Mouse (Mus musculus) thymus, adult 2 months (tissue): ENCODE measurements around the gene Eif2ak1. TPM values are rescaled to one million over a fixed set of nuclear protein-coding genes. Genes with fewer than 3 reads are reported as not detected.
"Not testable (repeated sequence)": the region's sequence is repeated elsewhere in the genome, so short reads cannot be mapped to it uniquely, and the experiment has no call there.

Experiments
- DNase-seq: peaks from one replicate; pipeline ENCODE4 v3.0.0; 2021
- H3K27ac ChIP-seq: fragments of 200-500 bp; 2 replicates; pipeline ENCODE4 v1.5.1; 2012; ENCODE audit warnings: low read length, control low read depth; ENCODE audit not compliant: control insufficient read depth, insufficient read depth
- H3K27me3 ChIP-seq: fragments of 200-500 bp; 2 replicates; pipeline ENCODE4 v1.6.1; 2012; ENCODE audit warnings: mild to moderate bottlenecking, low read length, moderate library complexity, mixed read lengths; ENCODE audit not compliant: control insufficient read depth, insufficient read depth
- H3K36me3 ChIP-seq: fragments of 200-500 bp; 2 replicates; pipeline ENCODE4 v1.6.1; 2012; ENCODE audit warnings: mild to moderate bottlenecking, low read length, moderate library complexity; ENCODE audit not compliant: control insufficient read depth, insufficient read depth
- H3K4me1 ChIP-seq: fragments of 200-500 bp; replicated peaks from 2 replicates; pipeline ENCODE4 v1.6.1; 2012; ENCODE audit warnings: low read length; ENCODE audit not compliant: control insufficient read depth, insufficient read depth
- H3K4me3 ChIP-seq: fragments of 200-500 bp; 2 replicates; pipeline ENCODE4 v1.5.1; 2012; ENCODE audit warnings: mild to moderate bottlenecking, low read length, control low read depth, moderate library complexity; ENCODE audit not compliant: control insufficient read depth, insufficient read depth
- CTCF ChIP-seq: fragments of 200-500 bp; IDR thresholded peaks from 2 replicates; pipeline ENCODE4 v1.5.1; 2012; ENCODE audit warnings: mild to moderate bottlenecking, control low read depth, low read length, moderate library complexity, borderline replicate concordance; ENCODE audit not compliant: control insufficient read depth, poor library complexity, insufficient read depth; ENCODE audit errors: extremely low read depth
- POLR2A ChIP-seq: fragments of 200-500 bp; IDR thresholded peaks from 2 replicates; pipeline ENCODE4 v1.6.1; 2012; ENCODE audit warnings: mild to moderate bottlenecking, low read length, control low read depth, moderate library complexity; ENCODE audit not compliant: control insufficient read depth, poor library complexity, insufficient read depth; ENCODE audit errors: extremely low read depth
- WGBS: fragments of 180-500 bp; shearing (Covaris S2); methylation state at CpG from one replicate; pipeline ENCODE4 v1.1.7; 2018; 5-methylcytosine and 5-hydroxymethylcytosine counted together
- polyA plus RNA-seq: library from polyadenylated mRNA; depleted of rRNA; stranded (reverse); fragments of >200 nt; gene quantifications from 2 replicates; pipeline ENCODE4 v1.2.3, GENCODE M21; 2012; rRNA removed

The Eif2ak1 gene
- 22.8 and 23.9 TPM in 2 replicates for polyA plus RNA-seq

- TF ChIP-seq CTCF (peak; percentile 42; the same call in 1 of the 2 replicates), POLR2A (peak; percentile 61)
- peak; percentile 90 for DNase-seq
- Histone ChIP-seq H3K4me1 (peaks cover 6% of the 10 kb centered on the region), H3K36me3 (no peaks in the 10 kb centered on the region), H3K4me3 (peak within 1 kb of the TSS; percentile 95), H3K27me3 (no peaks in the 10 kb centered on the region), H3K27ac (no peak within 1 kb of the TSS)
- under 1% methylated on average over 37 of the region's 37 CpGs for WGBS
Observed at GRCm38 (mm10) chr5:143817116-143817930, at the start of gene Eif2ak1. Gene Eif2ak1 (plus strand): TSS chr5:143817788.

GRCm38 (mm10) chr5:143781951-143782350 lies 35.6 kb upstream of the Eif2ak1 start:
- TF ChIP-seq POLR2A, result no peak
- TF ChIP-seq CTCF, result no peak
- Histone ChIP-seq H3K27me3 (no peaks in the 10 kb centered on the region), H3K36me3 (no peaks in the 10 kb centered on the region), H3K27ac (no peak overlapping the region), H3K4me3 (no peak overlapping the region), H3K4me1 (no peaks in the 10 kb centered on the region)
- no peak for DNase-seq
- 94% methylated on average over 8 of the region's 8 CpGs for WGBS

DNA sequence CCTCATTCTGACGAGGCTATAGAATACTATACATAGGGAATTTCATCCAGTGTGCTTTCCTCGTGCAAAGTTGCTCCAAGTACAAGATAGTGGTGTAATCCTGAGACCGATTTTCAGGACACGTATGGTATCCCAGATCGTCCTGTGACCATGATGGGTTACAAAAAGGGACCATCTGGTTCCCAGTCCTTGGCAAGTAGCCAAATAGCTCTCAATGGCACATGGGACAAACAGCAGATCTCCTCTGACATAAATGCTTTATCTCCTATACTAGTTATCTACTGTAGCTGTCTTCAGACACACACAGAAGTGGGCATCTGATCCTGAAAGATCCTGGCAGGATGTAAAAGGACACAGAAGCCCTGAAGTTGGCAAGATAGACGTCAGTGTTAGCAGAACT lies 32.2 kb upstream of the Eif2ak1 start:
- Histone ChIP-seq H3K27ac (no peak overlapping the region), H3K4me1 (no peaks in the 10 kb centered on the region)
- TF ChIP-seq POLR2A (no peak), CTCF (no peak)

DNA sequence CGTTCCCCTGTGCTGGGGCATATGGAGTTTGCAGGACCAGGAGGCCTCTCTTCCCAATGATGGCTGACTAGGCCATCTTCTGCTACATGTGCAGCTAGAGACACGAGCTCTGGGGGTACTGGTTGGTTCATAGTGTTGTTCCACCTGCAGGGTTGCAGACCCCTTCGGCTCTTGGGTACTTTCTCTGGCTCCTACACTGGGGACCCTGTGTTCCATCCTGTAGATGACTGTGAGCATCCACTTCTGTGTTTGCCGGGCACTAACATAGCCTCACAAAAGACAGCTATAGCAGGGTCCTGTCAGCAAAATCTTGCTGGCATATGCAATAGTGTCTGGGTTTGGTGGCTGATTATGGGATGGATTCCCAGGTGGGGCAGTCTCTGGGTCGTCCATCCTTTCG lies 16.4 kb upstream of the Eif2ak1 start:
- DNase-seq, H3K27me3 ChIP-seq, H3K27ac ChIP-seq, H3K36me3 ChIP-seq, H3K4me1 ChIP-seq, H3K4me3 ChIP-seq: not testable (repeated sequence)
- WGBS, result 91% methylated on average over 6 of the region's 6 CpGs

More for the DNA sequence above, 32.2 kb upstream of the Eif2ak1 start:
- no peak for DNase-seq
- WGBS, result 90% methylated on average over 6 of the region's 6 CpGs
- Histone ChIP-seq H3K27me3 (no peaks in the 10 kb centered on the region), H3K36me3 (no peaks in the 10 kb centered on the region), H3K4me3 (no peak overlapping the region)

DNA sequence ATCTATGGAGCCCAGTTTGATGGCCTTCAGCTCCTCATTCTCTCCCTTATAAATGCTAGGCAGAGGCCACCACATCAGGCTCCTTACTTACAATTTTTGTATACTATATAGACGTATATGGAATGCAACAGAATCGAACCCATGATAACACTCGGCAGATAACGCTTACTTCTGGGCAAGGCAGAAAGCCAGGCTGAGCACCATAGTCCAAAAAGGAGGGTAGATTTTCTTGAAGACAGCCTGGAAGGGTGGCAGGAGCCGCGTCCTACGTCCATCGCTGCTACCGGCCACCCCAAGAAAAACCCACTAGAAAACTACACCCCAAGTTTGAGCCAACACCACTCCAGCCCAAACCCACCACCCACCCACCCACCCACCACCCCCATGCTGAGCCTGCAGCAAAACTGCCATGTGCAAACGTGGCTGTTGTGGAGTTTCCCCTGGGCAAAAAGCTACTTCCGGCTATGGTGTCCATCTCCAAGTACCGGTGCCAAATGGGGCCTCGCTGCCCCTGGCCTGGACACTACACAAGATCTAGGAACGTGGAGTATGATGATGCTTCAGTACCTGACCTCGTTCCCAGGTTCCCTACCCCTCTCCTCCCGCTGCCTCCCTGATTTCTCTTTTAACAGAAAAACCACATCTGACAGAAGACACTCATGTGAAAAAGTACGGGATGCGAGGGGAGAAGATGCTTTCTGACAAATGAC lies 13.4 kb upstream of the Eif2ak1 start:
- Histone ChIP-seq H3K27me3 (no peaks in the 10 kb centered on the region), H3K4me1 (no peaks in the 10 kb centered on the region), H3K4me3 (no peak overlapping the region), H3K36me3 (no peaks in the 10 kb centered on the region), H3K27ac (no peak overlapping the region)
- no peak for TF ChIP-seq POLR2A
- TF ChIP-seq CTCF, result no peak
- no peak for DNase-seq
- WGBS, result 95% methylated on average over 18 of the region's 18 CpGs

DNA sequence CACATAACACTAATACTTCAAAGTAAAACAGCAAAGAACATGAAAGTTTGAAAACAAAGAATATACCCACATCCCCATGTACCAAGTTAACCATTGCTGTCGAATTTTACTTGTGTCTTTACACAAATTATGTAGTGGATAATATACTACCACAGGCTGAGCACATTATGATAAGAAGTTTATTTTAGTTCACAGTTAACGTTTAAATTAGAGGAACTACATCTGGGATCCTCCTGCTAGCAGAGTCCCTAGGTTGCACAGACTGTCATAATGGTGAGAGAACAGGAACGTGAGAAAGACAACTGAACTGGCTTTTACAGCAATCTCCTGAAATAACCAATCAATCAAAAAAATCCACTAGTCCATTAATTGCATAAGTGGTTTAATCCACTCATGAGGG lies 10.3 kb upstream of the Eif2ak1 start:
- Histone ChIP-seq H3K4me1 (no peaks in the 10 kb centered on the region), H3K27ac (no peak overlapping the region), H3K27me3 (no peaks in the 10 kb centered on the region), H3K4me3 (no peak overlapping the region), H3K36me3 (no peaks in the 10 kb centered on the region)
- TF ChIP-seq CTCF (no peak), POLR2A (no peak)
- 43% methylated on average over 3 of the region's 3 CpGs for WGBS
- DNase-seq, result no peak
